Mouse (Mus musculus): ENCODE results near the gene Gfer.

GRCm38 (mm10) chr17:24670246-24670844 lies 25.6 kb downstream of the Gfer start:
- TF ChIP-seq EP300 (optimal IDR thresholded peaks at IDR 0.05) (no peak), CTCF (IDR thresholded peaks at IDR 0.05; ENCODE audit: low read depth) (no peak)

Measured in stomach, postnatal 0 days (tissue).